Mouse (Mus musculus): Measurements from ENCODE around the gene Ect2.

Gene Ect2

DNA sequence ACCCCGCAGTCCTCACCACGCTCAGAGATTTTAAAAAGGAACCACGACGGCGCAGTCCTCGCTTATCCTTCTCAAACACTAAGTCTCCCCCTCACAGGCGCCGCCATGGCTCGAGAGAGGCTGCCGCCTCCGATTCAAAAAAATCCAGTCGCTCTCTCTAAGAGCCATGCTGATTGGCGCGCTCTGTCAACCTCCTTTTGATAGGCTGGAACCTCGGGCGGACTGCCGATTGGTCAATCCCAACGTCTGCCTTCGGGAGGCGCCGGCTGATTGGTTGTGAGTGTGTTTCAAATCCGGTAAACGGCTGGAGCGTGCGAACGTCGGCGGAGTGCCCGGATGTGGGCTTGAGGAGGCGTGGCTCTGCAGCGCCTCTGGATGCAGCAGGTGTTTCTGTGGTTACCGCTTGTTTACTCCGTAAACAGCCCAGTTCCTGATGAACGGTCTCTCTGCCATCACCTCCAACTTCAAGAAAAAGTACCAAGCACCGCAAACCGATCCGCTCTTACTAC lies at the start of gene Ect2:
TSS of gene Ect2 (minus strand) at position 178 of the 509 bp plus-strand sequence.
- peak; percentile 98 for DNase-seq (ENCODE audit: low spot score)

- no peak for DNase-seq (ENCODE audit: low spot score)
Observed at GRCm38 (mm10) chr3:27201728-27202411, 48.2 kb upstream of the Ect2 start.

GRCm38 (mm10) chr3:27199120-27199519 lies 45.4 kb upstream of the Ect2 start:
- DNase-seq (ENCODE audit: low spot score): no peak

GRCm38 (mm10) chr3:27197816-27198215 lies 44.1 kb upstream of the Ect2 start:
- DNase-seq (ENCODE audit: low spot score): no peak

GRCm38 (mm10) chr3:27196529-27196928 lies 42.9 kb upstream of the Ect2 start:
- no peak for DNase-seq (ENCODE audit: low spot score)

DNA sequence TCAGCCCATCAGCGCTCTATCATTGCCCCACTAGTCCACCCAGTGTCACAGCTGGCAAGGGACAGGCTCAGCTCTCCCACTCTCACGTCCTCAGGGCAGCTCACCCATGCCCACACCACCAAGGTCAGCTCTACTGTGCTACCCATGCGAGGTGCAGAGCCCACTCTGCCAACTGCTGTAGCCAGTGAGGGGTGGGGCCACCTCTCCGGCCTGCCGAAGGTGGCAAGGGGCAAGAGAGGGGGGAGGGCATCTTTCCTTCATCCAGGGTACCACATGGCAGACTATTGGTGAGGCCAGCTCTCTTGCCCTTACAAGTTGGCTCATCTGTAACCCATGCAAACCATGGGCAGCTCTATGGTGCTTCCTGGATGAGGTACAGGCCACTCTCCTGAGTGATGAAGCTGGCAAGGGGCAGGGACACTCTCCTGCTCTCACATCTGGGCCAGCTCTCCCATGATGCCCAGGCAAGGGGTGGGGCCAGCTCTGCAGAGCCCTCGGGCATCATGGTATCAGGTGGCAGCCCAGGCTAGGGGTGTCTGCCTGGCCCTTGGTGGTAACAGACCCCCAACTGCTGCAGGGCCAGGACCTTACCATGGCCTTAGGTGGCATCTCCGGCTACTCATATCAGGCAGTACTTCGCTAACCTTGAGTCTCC lies 42.0 kb upstream of the Ect2 start:
- no peak for DNase-seq (ENCODE audit: low spot score)

- no peak for DNase-seq (ENCODE audit: low spot score)
Observed at GRCm38 (mm10) chr3:27195153-27195552, 41.5 kb upstream of the Ect2 start.

GRCm38 (mm10) chr3:27193844-27194317 lies 40.2 kb upstream of the Ect2 start:
- DNase-seq (ENCODE audit: low spot score): no peak

- DNase-seq (ENCODE audit: low spot score): no peak
Observed at GRCm38 (mm10) chr3:27191856-27192255, 38.2 kb upstream of the Ect2 start.

GRCm38 (mm10) chr3:27190865-27191264 lies 37.2 kb upstream of the Ect2 start:
- no peak for DNase-seq (ENCODE audit: low spot score)

GRCm38 (mm10) chr3:27189320-27190261 lies 35.9 kb upstream of the Ect2 start:
- DNase-seq (ENCODE audit: low spot score): peak; percentile 32

DNA sequence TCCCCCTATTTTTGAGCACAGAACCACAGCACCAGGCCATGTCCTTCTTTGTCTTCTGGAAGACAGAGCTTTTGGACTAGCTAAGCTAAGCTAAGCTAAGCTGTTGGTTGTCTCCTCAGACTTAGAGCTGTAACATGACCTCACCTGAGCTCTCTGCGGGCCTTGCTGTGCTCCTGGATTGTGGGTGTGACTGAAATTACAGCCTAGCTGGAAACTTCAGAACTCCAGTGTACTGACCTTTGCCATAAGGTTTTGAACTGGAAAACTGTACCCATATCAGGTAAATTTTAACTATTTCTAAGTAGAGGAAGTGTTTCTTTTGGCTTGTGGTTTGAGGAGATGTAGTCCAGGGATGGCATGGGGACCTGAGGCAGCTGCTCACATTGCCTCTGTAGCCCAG lies 34.7 kb upstream of the Ect2 start:
- no peak for DNase-seq (ENCODE audit: low spot score)

- no peak for DNase-seq (ENCODE audit: low spot score)
Observed at GRCm38 (mm10) chr3:27183601-27184175, 30.0 kb upstream of the Ect2 start.

GRCm38 (mm10) chr3:27182733-27183600 lies 29.3 kb upstream of the Ect2 start, which contains the start of gene Nceh1:
TSS of gene Nceh1 (plus strand) at chr3:27182965.
- peak; percentile 68 for DNase-seq (ENCODE audit: low spot score)

- DNase-seq (ENCODE audit: low spot score): no peak
Observed at GRCm38 (mm10) chr3:27179711-27180110, 26.0 kb upstream of the Ect2 start.

DNA sequence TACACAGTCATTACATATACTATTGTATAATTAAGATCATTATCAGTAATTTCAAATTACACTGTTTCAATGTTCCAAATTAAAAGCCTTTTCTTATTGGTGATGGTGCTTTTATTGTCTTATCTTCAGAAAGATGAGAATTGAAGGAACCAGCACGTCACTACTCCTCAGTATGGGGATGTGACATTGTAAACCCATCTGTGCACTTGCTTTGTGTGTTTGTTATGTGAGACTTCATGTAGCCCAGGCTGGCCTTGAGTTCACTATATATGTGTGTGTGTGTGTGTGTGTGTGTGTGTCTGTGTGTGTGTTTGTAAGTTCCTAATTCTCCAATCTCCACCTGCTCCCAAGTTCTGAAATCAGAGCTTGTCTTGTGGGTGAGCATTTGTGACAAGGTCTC lies 16.6 kb upstream of the Ect2 start:
- DNase-seq (ENCODE audit: low spot score): no peak

- no peak for DNase-seq (ENCODE audit: low spot score)
Observed at GRCm38 (mm10) chr3:27165481-27166065, 11.9 kb upstream of the Ect2 start.

DNA sequence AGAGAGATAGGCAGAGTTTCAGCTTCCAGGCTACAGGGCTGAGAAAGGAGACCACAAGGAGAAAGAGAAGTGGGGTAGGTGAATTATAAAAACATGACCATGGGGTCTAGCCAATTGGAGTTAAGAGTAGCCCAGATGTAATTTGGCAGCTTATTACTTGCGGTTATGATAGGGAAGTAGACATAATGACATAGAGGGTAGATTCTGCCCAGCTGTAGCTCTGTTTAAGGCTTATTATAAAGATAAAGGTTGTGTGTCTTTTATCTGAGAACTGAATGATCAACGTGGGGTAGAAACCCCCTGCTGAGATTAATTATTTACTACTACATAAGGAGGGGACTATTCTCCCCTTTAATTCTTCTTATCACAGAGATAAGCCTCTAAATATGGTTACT lies 8.7 kb upstream of the Ect2 start:
- DNase-seq (ENCODE audit: low spot score): no peak

DNA sequence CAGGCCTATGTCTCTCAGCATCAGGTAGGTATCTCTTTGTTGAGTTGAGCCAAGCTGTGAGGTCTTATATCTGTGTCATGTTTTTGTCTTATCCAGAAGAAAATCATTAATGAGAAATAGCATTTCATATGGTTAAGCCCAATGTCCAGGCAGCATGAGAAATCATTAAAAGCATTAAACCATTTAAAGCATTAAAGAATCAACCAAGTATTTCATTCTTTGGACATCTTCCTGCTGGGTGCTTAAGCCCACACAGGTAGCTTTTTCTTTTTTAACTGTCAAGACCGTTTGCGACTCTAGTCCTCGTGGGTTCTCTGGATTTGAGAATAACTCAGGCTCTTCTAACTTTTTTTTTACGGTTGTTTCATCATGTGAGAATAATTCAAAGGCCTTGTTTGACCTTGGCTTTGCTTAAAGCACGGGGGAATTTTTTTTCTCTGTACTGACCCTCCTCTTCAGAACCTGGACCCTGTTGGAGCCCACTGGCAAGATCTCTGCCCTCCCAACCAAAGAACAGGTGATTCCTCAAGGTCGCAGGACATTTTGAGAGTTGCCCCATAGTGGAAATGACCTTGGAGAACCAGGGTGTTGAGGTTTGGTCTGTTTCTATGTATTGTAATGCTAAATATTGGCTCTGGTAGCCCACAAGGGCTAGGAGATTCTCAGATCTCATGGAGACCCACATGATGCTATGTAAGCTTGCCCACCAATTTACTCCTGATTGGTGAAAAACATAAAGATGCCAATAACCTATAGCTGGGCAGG lies 8.1 kb upstream of the Ect2 start:
- no peak for DNase-seq (ENCODE audit: low spot score)

- no peak for DNase-seq (ENCODE audit: low spot score)
Observed at GRCm38 (mm10) chr3:27158910-27159309, 5.2 kb upstream of the Ect2 start.

All from urinary bladder, postnatal 10 days (tissue).